Mouse (Mus musculus): ENCODE measurements around the gene Larp6.

Larp6 gene

GRCm38 (mm10) chr9:60759436-60760007 is 46.7 kb downstream of the Larp6 start:
- no peak for DNase-seq (ENCODE audit: low spot score)

GRCm38 (mm10) chr9:60765181-60765580 is 52.4 kb downstream of the Larp6 start:
- no peak for DNase-seq (ENCODE audit: low spot score)

DNA sequence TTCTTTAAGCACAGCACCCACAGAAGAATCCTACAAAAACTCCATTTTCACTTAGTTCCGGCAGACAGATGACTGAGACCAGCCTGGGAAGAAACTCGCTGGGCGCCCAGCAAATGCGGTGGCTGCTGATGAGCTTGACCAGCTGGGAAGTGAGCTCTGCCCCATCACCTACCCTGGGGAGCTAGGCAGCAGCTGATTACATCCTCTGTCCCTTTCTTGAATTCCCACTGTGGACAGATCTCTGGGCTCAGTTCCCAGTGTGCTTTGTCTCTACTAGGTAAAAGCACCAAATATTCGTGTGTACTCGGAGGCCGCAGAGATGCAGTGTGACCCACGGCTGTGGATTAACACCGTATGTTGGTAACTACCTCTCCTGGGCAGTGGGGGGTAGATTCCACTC is 55.6 kb downstream of the Larp6 start:
- no peak for DNase-seq (ENCODE audit: low spot score)

DNA sequence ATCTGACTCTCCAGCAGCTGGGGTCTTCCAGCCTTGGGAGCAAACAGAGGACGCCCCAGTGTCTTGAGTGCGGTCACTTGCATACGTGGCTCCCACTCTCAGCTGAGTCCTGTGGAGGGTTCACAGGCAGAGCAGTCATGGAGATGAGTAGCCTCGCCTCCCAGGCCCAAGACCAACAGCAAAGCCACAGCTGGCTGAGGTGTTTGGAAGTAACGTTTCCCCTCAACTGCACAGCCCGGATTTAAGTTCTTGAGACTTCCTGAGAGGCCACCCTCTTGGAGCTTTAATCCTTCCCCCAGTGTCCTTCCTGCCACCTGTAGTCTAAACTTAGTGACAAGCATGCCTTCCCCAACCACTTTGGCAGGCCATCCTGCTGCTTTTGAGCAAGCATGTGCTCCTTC is 56.9 kb downstream of the Larp6 start:
- no peak for DNase-seq (ENCODE audit: low spot score)

DNA sequence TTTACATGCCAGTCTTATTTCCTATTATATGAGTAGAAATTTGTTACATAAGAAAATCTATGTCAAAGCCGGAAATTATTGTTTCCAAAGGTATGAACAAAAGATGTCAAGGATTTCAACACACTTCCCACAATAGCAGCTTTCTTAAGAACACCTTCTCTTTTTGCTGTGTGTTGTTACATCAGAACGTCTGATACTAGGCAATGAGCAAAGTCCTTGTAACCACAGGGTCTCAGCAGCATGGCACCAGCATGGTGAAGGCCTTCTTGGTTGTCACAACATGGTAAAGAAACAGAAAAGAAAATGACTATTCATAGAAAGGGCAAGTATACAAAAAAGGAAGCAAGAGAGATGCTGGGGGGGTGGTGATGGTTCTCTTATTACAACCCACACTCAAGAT is 60.9 kb downstream of the Larp6 start:
- DNase-seq (ENCODE audit: low spot score), result no peak

- no peak for DNase-seq (ENCODE audit: low spot score)
Measured at GRCm38 (mm10) chr9:60776899-60777298, 64.1 kb downstream of the Larp6 start.

- DNase-seq (ENCODE audit: low spot score), result no peak
Measured at GRCm38 (mm10) chr9:60782057-60782789, 69.4 kb downstream of the Larp6 start.

DNA sequence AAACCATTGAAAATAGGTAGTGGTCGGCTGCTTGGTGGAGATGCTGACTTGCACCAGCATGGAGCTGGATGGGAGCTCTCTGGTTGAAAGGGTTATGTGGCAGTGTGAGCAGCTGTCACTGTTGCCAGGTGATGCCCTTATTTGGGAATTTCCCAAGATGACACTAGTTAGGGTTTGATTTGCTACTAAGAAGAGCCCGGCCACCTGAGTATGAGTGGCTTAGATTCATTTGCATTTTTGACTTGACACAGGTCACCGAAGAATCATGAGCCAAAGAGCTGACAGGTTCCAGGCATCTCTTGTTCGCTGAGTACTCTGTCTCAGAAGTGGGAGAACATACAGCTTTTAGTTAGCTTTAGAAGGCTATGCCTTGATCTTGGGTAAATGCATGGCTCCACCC is 72.3 kb downstream of the Larp6 start:
- no peak for DNase-seq (ENCODE audit: low spot score)

DNA sequence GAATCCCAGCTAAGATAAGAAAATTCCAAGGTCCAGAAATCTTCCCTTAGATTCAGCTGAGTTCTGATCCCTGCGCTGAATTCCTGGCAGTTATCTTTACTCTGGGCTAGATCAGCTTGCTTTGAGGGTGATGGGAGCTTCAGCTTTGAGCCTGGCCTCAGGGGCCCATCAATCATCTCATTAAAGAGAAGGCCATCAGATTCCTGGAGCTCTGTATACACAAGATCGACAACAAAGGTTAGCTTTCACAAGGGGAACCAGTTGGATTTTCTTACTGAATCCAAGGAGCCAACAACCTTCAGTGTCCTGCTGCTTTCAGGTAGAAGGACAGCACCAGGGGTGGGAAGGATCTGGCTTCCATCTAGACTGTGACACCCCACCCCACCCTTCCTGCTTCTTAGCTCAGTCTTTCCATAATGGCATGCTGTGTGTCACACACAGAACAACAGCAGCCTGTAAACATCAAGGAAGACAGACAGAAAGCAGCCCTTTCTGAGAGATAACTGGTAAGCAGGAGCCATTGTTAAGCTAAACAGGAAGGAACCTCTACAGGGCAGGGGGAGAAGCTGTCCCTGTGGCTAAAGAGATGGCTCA is 74.8 kb downstream of the Larp6 start:
- DNase-seq (ENCODE audit: low spot score), result no peak

Data from left cerebral cortex, adult 11 months (tissue).